ENCODE assay signal across 26 mouse cellular contexts in the genomic region with DNA sequence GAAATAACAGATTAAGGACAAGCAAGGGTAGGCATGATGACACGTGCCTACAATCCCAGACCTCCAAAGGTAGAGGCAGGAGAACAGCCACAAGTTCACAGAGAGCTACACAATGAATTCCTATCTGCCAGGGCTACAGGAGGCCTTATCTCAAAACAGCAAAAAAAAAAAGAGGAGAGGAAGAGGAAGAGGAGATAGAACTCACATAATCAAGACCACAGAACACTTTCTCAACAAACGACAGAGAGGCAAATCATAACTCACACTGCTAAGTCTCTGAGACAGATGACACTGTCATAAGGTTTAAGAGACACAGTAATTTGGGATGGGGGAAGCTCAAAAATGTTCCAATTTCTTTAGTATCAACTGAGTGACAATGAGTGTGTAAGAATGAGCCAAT. TPM values are rescaled to one million over a fixed set of nuclear protein-coding genes. Genes with fewer than 3 reads are reported as not detected.
DNase-seq lines count a peak whose midpoint lies in the region; ATAC-seq and TF ChIP-seq lines count a peak whose summit lies in the region.
"Had no signal": no experiment of that assay in that cellular context is flagged by ENCODE, and none has a peak within 500 bp of the region (broad histone marks: within the 10 kb centered on the region; RNA-seq: fewer than 3 reads in every experiment).

No protein-coding gene starts in this region.

- no peaks in the 10 kb centered on the region for H3K9me3 ChIP-seq in intestine, postnatal 0 days (ENCODE audit: control insufficient read depth)
- no peaks in the 10 kb centered on the region for H3K9me3 ChIP-seq in intestine, embryonic 15.5 days
- H3K9me3 ChIP-seq in midbrain, embryonic 11.5 days (ENCODE audit: control insufficient read depth, low read length): no peaks in the 10 kb centered on the region
- H3K9me3 ChIP-seq: embryonic facial prominence, embryonic 13.5 days; embryonic facial prominence, embryonic 15.5 days; forebrain, embryonic 12.5 days had no signal

- H3K9ac ChIP-seq in intestine, postnatal 0 days (ENCODE audit: low read depth, low read length): no peak overlapping the region
- H3K9ac ChIP-seq in intestine, embryonic 15.5 days: no peak overlapping the region
- no peak overlapping the region for H3K9ac ChIP-seq in midbrain, embryonic 11.5 days (ENCODE audit: low read length)
- H3K9ac ChIP-seq: embryonic facial prominence, embryonic 13.5 days; embryonic facial prominence, embryonic 15.5 days; forebrain, embryonic 12.5 days had no signal

- no peak for ATAC-seq in intestine, postnatal 0 days
- no peak for ATAC-seq in intestine, embryonic 15.5 days
- peak; percentile 60 for ATAC-seq in common myeloid progenitor, adult 5-6 weeks (replicated peaks; ENCODE audit: low read depth, poor library complexity, severe bottlenecking)
- ATAC-seq in megakaryocyte, adult 5-6 weeks (ENCODE audit: poor library complexity, severe bottlenecking): peak; percentile 27
- ATAC-seq in midbrain, embryonic 11.5 days (ENCODE audit: low FRiP score): no peak
- ATAC-seq: activated CD4-positive, CD25-positive, alpha-beta regulatory T cell, adult 4 months; forebrain, embryonic 14.5 days; forebrain, embryonic 16.5 days; Patski had no signal

- no peak overlapping the region for H3K4me3 ChIP-seq in intestine, postnatal 0 days (ENCODE audit: low read depth, low read length)
- H3K4me3 ChIP-seq in intestine, embryonic 15.5 days (replicated peaks): no peak overlapping the region
- no peak overlapping the region for H3K4me3 ChIP-seq in small intestine, adult 2 months (ENCODE audit: low read depth, low read length)
- H3K4me3 ChIP-seq in midbrain, embryonic 11.5 days (ENCODE audit: low read depth, low read length): no peak overlapping the region
- H3K4me3 ChIP-seq: embryonic facial prominence, embryonic 13.5 days; embryonic facial prominence, embryonic 15.5 days; erythroblast, embryonic 14.5 days; forebrain, embryonic 10.5 days; forebrain, embryonic 12.5 days had no signal

- TF ChIP-seq POLR2A in small intestine, adult 2 months (IDR thresholded peaks at IDR 0.05; ENCODE audit: low read depth, low read length): no peak

- no peaks in the 10 kb centered on the region for H3K27me3 ChIP-seq in intestine, postnatal 0 days (replicated peaks; ENCODE audit: control insufficient read depth, insufficient read depth, low read length)
- no peaks in the 10 kb centered on the region for H3K27me3 ChIP-seq in intestine, embryonic 15.5 days (replicated peaks)
- H3K27me3 ChIP-seq in small intestine, adult 2 months (ENCODE audit: control insufficient read depth, insufficient read depth, low read length): no peaks in the 10 kb centered on the region
- no peaks in the 10 kb centered on the region for H3K27me3 ChIP-seq in midbrain, embryonic 11.5 days (ENCODE audit: control insufficient read depth, insufficient read depth, low read length)
- H3K27me3 ChIP-seq: embryonic facial prominence, embryonic 13.5 days; embryonic facial prominence, embryonic 15.5 days; forebrain, embryonic 12.5 days; Patski had no signal

- H3K27ac ChIP-seq in intestine, postnatal 0 days (ENCODE audit: low read depth, low read length): 0 out of 2 replicates have a peak overlapping the region, but pooled peaks have one; percentile 83
- H3K27ac ChIP-seq in intestine, embryonic 15.5 days: no peak overlapping the region
- peak overlapping the region; percentile 72; the same call in 1 of the 2 replicates for H3K27ac ChIP-seq in small intestine, adult 2 months (ENCODE audit: insufficient read depth, low read depth, low read length)
- no peak overlapping the region for H3K27ac ChIP-seq in midbrain, embryonic 11.5 days (ENCODE audit: low read depth, low read length)
- H3K27ac ChIP-seq: embryonic facial prominence, embryonic 13.5 days; embryonic facial prominence, embryonic 15.5 days; forebrain, embryonic 10.5 days; forebrain, embryonic 12.5 days had no signal

- 51% methylated on average over 2 of the region's 2 CpGs for WGBS in intestine, postnatal 0 days
- 65% methylated on average over 2 of the region's 2 CpGs for WGBS in intestine, embryonic 15.5 days
- WGBS in small intestine, adult 2 months: 38% methylated on average over 2 of the region's 2 CpGs
- 82% methylated on average over 2 of the region's 2 CpGs for WGBS in midbrain, embryonic 11.5 days

- no peak overlapping the region for H3K4me2 ChIP-seq in intestine, postnatal 0 days (replicated peaks; ENCODE audit: low read depth)
- no peak overlapping the region for H3K4me2 ChIP-seq in intestine, embryonic 15.5 days (replicated peaks)
- H3K4me2 ChIP-seq in midbrain, embryonic 11.5 days: no peak overlapping the region
- H3K4me2 ChIP-seq: embryonic facial prominence, embryonic 13.5 days; embryonic facial prominence, embryonic 15.5 days; forebrain, embryonic 12.5 days had no signal

- H3K36me3 ChIP-seq in intestine, postnatal 0 days (ENCODE audit: control insufficient read depth, insufficient read depth): no peaks in the 10 kb centered on the region
- H3K36me3 ChIP-seq in intestine, embryonic 15.5 days: no peaks in the 10 kb centered on the region
- H3K36me3 ChIP-seq in small intestine, adult 2 months (ENCODE audit: control insufficient read depth, insufficient read depth, low read length): no peaks in the 10 kb centered on the region
- no peaks in the 10 kb centered on the region for H3K36me3 ChIP-seq in midbrain, embryonic 11.5 days (ENCODE audit: control insufficient read depth, insufficient read depth, low read length)
- H3K36me3 ChIP-seq: embryonic facial prominence, embryonic 13.5 days; embryonic facial prominence, embryonic 15.5 days; forebrain, embryonic 12.5 days had no signal

- DNase-seq in midbrain, embryonic 11.5 days (ENCODE audit: low spot score, missing footprints): no peak
- no peak for DNase-seq in thymus, postnatal 0 days (ENCODE audit: low spot score)
- no peak for DNase-seq in frontal cortex, postnatal 25 days (ENCODE audit: low spot score in 2 of 2)
- DNase-seq: adrenal gland, adult 8-10 months; adrenal gland, postnatal 14 days; adrenal gland, postnatal 36 days; cerebellum, adult 11-12 months; cerebellum, adult 2 months; cerebellum, adult 9-10 months; cerebellum, postnatal 10 days; cerebellum, postnatal 25 days; embryo, embryonic 11 days had no signal

- TF ChIP-seq CTCF in intestine, postnatal 0 days (IDR thresholded peaks at IDR 0.05; ENCODE audit: low read depth): no peak
- TF ChIP-seq CTCF in small intestine, adult 2 months (IDR thresholded peaks at IDR 0.05; ENCODE audit: extremely low read depth, insufficient read length, insufficient replicate concordance, low read depth, low read length): no peak

- H3K4me1 ChIP-seq in intestine, postnatal 0 days (replicated peaks; ENCODE audit: control insufficient read depth, insufficient read depth, low read length): peaks cover 9% of the 10 kb centered on the region; the same call in 1 of the 2 replicates
- 0 out of 2 replicates have a peak, but pooled peaks cover 10% of the 10 kb centered on the region for H3K4me1 ChIP-seq in intestine, embryonic 15.5 days (replicated peaks)
- H3K4me1 ChIP-seq in small intestine, adult 2 months (ENCODE audit: control insufficient read depth, insufficient read depth, insufficient read length, low read length): peaks cover 39% of the 10 kb centered on the region; the same call in 1 of the 2 replicates
- no peaks in the 10 kb centered on the region for H3K4me1 ChIP-seq in midbrain, embryonic 11.5 days (ENCODE audit: control insufficient read depth, insufficient read depth, low read length)

RNA-seq across cellular contexts. Expression of gene Lrrc1, which starts 25.5 kb away (rescaled TPM):
- polyA plus RNA-seq in intestine, postnatal 0 days (2015; fragmentation: Nextera tagmentation; extraction: Ambion mirVana): 21.6 and 22.3 TPM in 2 replicates
- polyA plus RNA-seq in intestine, embryonic 15.5 days (2015; fragmentation: Nextera tagmentation; extraction: Ambion mirVana): 14.1 and 16.1 TPM in 2 replicates
- total RNA-seq in common myeloid progenitor, adult 5-6 weeks (2017): 12.2 and 15.8 TPM in 2 replicates
- 1.8 and 3.9 TPM in 2 replicates for total RNA-seq in megakaryocyte, adult 5-6 weeks (2015)
- total RNA-seq in megakaryocyte, adult 5-6 weeks (2017): 1.7 and 5.0 TPM in 2 replicates
- polyA plus RNA-seq in small intestine, adult 2 months (2012; rRNA removed): 53.3 and 112 TPM in 2 replicates
- polyA plus RNA-seq in midbrain, embryonic 11.5 days (2014; fragmentation: Nextera tagmentation; extraction: Ambion mirVana): 5.0 and 6.6 TPM in 2 replicates
- 23.3 and 25.7 TPM in 2 replicates for polyA plus RNA-seq in thymus, postnatal 0 days (2015; fragmentation: Nextera tagmentation; extraction: Ambion mirVana)

Comparison
In these comparisons a context has a peak if more than half of its experiments do, and no peak if none do; other contexts are left out.
1. H3K27ac ChIP-seq: peak in intestine, postnatal 0 days (single experiment) and small intestine, adult 2 months (single experiment); none in intestine, embryonic 15.5 days (single experiment) and midbrain, embryonic 11.5 days (single experiment).
2. ATAC-seq: peak in common myeloid progenitor, adult 5-6 weeks (single experiment) and megakaryocyte, adult 5-6 weeks (single experiment); none in intestine, postnatal 0 days (single experiment), intestine, embryonic 15.5 days (single experiment) and midbrain, embryonic 11.5 days (single experiment).